Mouse (Mus musculus) cortical plate, adult 2 months (tissue): Measurements from ENCODE around the gene Chad.

Experiments used
- CTCF ChIP-seq: fragments of 200-500 bp; IDR thresholded peaks from 2 replicates; pipeline ENCODE4 v1.5.1; 2011; ENCODE audit warnings: mild to moderate bottlenecking, control low read depth, low read length; ENCODE audit not compliant: insufficient read depth; ENCODE audit errors: extremely low read depth
- POLR2A ChIP-seq: fragments of 200-500 bp; IDR thresholded peaks from 2 replicates; pipeline ENCODE4 v1.6.1; 2011; ENCODE audit warnings: mild to moderate bottlenecking, low read length, control low read depth; ENCODE audit not compliant: insufficient read depth; ENCODE audit errors: extremely low read depth

DNA sequence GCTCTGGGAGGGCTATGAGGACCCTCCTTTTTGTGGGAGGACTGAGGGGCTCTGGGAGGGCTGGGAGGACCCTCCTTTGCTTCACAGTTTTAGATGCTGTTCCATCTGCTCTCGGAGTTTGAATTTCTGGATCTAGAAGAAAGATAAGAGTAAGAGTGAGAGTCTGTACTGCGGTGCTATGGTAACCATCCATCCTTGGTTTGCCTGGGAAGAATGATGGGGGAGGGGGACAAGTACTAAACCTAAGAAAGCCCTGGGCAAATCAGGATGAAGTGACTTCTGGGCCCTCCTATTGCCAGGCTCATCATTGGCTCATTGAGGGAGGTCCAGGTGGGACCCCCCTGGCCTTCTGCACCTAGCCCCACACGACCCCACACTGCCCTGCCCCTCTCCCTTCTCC lies 6.6 kb upstream of the Chad start:
- TF ChIP-seq CTCF (no peak), POLR2A (no peak)
